Mouse (Mus musculus): ENCODE data around the gene Anks1b. TPM values are rescaled to one million over a fixed set of nuclear protein-coding genes. Genes with fewer than 3 reads are reported as not detected.

Gene Anks1b
- polyA plus RNA-seq, 1 experiment from 2014 or later: 9.7 TPM

DNA sequence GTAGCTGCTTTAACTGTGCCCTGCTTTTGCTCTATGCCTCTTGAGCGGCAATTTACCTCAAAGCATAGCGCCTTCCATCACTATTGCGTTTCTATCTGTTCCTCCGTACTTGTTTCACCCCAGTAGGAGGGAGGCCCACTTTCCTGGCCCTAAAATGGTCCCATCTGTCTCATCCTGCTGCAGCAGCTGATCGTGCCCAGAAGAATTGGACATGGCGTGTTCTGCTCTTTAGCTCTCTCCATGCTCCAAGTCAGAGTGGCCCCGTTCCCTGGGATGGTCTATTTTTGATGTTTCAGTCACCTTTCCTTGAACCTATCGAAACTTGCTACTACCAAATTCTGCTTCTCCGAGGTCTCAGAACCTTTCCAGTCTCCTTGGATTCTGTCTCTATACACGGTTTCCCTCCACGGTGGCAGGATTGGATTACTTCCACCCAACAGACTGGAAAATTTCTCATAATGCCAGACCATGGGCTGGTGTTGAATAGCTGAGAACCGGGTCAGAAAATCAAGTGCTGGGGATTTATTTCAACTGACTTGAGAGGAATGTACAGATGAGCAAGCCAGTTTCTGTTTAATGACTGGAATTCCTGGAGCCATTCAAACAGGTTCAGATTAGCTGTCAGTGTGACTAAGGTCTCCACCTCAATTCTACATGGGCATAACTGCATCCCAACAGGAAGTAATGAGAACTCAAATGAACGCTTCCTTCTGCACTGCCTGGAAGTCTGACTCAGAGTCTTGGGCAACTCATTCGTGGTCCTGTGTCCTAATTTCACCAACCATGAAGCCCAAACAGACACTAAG, 726.6 kb downstream of the Anks1b start:
- Histone ChIP-seq H3K4me3 (ENCODE audit: low read depth, low read length) (no peak overlapping the region), H3K9ac (ENCODE audit: low read length) (no peak overlapping the region), H3K36me3 (ENCODE audit: control insufficient read depth, insufficient read depth, low read length) (no peaks in the 10 kb centered on the region), H3K4me1 (ENCODE audit: control insufficient read depth, insufficient read depth, low read length) (no peaks in the 10 kb centered on the region), H3K27ac (ENCODE audit: low read depth, low read length) (no peak overlapping the region), H3K27me3 (ENCODE audit: control insufficient read depth, insufficient read depth, low read length) (no peaks in the 10 kb centered on the region), H3K4me2 (ENCODE audit: low read depth) (no peak overlapping the region), H3K9me3 (ENCODE audit: control insufficient read depth, low read length) (no peaks in the 10 kb centered on the region)
- 91% methylated on average over 14 of the region's 14 CpGs for WGBS
- no peak for ATAC-seq (ENCODE audit: insufficient read depth, low FRiP score, low TSS enrichment)
- DNase-seq (ENCODE audit: low spot score): no peak

DNA sequence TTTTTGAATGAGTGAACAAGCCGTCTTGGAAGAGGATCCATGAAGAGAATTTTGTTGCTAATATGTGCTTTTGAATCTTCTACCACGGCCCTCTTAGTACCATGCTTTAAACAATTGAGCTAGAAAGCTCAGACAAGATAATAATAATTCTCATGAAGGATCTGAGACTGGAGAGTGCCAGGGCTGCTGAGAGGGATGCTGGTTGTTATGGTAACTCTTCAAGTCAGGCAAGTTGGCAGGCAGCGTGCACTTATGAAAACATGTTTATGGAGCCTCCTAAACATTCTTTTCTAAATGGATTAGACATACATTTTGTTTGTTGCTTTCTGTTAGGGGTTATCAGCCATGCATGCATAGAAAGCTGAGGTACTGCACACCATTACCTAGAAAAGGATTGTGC, 734.3 kb downstream of the Anks1b start:
- ATAC-seq (ENCODE audit: insufficient read depth, low FRiP score, low TSS enrichment) (no peak), DNase-seq (ENCODE audit: low spot score) (no peak)
- 83% methylated on average over 3 of the region's 3 CpGs for WGBS
- Histone ChIP-seq H3K4me2 (ENCODE audit: low read depth) (no peak overlapping the region), H3K4me1 (ENCODE audit: control insufficient read depth, insufficient read depth, low read length) (no peaks in the 10 kb centered on the region), H3K9ac (ENCODE audit: low read length) (no peak overlapping the region), H3K9me3 (ENCODE audit: control insufficient read depth, low read length) (no peaks in the 10 kb centered on the region), H3K36me3 (ENCODE audit: control insufficient read depth, insufficient read depth, low read length) (no peaks in the 10 kb centered on the region), H3K4me3 (ENCODE audit: low read depth, low read length) (no peak overlapping the region), H3K27me3 (ENCODE audit: control insufficient read depth, insufficient read depth, low read length) (no peaks in the 10 kb centered on the region), H3K27ac (ENCODE audit: low read depth, low read length) (no peak overlapping the region)

DNA sequence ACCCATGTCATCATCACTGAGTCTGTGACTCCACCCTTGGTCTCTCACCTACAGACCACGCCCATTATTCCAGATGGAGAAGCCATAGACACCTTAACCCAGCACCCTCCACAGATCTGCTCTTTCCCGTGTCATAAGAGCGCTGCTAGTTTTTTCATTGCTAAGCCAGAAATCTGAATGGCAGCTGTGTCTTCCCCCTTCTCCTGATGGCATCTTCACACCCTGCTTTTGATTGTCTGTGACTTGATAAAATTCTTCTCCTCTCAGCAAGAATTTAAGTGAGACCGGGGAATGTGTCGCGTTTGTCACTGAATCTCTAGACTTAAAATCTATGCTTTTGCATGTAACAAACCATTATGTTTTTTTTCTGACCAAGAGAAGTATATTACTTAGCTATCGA, 736.1 kb downstream of the Anks1b start:
- H3K9me3 ChIP-seq (ENCODE audit: control insufficient read depth, low read length): no peaks in the 10 kb centered on the region
- H3K4me1 ChIP-seq (ENCODE audit: control insufficient read depth, insufficient read depth, low read length): no peaks in the 10 kb centered on the region
- WGBS: 92% methylated on average over 7 of the region's 7 CpGs

DNA sequence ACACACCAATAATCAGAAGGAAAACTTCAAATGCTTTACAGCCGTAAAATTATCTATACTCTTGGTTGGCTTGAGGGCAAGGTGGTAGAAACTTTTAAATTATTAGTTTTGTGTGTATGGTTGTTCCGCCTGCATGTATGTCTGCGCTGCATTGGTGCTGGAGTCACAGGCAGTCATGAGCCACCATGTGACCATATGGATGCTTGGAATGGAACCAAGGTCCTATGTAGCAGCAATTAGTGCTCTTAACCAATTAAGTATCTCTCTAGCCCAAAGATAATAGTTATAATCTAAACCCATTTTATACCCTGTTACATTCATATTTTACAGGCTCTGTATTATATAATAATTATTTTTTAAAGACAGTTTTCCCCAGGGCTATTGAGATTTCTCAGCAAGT, 739.7 kb downstream of the Anks1b start:
- H3K9ac ChIP-seq (ENCODE audit: low read length): no peak overlapping the region
- H3K4me3 ChIP-seq (ENCODE audit: low read depth, low read length): no peak overlapping the region
- H3K4me2 ChIP-seq (ENCODE audit: low read depth): no peak overlapping the region
- 96% methylated on average over 3 of the region's 3 CpGs for WGBS
- H3K4me1 ChIP-seq (ENCODE audit: control insufficient read depth, insufficient read depth, low read length): no peaks in the 10 kb centered on the region
- H3K9me3 ChIP-seq (ENCODE audit: control insufficient read depth, low read length): no peaks in the 10 kb centered on the region
- H3K36me3 ChIP-seq (ENCODE audit: control insufficient read depth, insufficient read depth, low read length): no peaks in the 10 kb centered on the region
- H3K27me3 ChIP-seq (ENCODE audit: control insufficient read depth, insufficient read depth, low read length): no peaks in the 10 kb centered on the region
- DNase-seq (ENCODE audit: low spot score) (no peak), ATAC-seq (ENCODE audit: insufficient read depth, low FRiP score, low TSS enrichment) (no peak)
- no peak overlapping the region for H3K27ac ChIP-seq (ENCODE audit: low read depth, low read length)

More for the DNA sequence above, 736.1 kb downstream of the Anks1b start:
- no peak overlapping the region for H3K4me2 ChIP-seq (ENCODE audit: low read depth)
- no peaks in the 10 kb centered on the region for H3K36me3 ChIP-seq (ENCODE audit: control insufficient read depth, insufficient read depth, low read length)
- no peak overlapping the region for H3K27ac ChIP-seq (ENCODE audit: low read depth, low read length)
- H3K4me3 ChIP-seq (ENCODE audit: low read depth, low read length): no peak overlapping the region
- ATAC-seq (ENCODE audit: insufficient read depth, low FRiP score, low TSS enrichment): no peak
- no peak overlapping the region for H3K9ac ChIP-seq (ENCODE audit: low read length)
- no peaks in the 10 kb centered on the region for H3K27me3 ChIP-seq (ENCODE audit: control insufficient read depth, insufficient read depth, low read length)
- no peak for DNase-seq (ENCODE audit: low spot score)

DNA sequence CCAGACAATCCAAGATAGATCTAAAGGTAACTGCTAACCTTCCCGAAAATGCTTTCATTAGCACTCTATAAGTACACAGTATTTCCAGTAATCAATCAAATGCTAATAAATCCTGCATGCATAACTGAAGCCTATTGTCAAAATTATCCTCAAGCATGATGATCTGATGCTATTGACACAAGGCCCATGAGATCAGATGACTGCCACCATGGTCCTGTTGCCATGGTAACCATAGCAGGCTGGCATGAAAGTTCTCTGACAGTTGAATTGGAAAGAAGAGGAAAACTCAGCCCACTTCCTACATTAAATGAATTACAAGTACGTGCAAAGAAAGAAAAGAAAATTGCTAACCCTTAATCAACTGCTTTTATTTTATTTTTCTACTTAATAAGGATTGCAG, 741.9 kb downstream of the Anks1b start:
- 64% methylated on average over 2 of the region's 2 CpGs for WGBS
- no peak for DNase-seq (ENCODE audit: low spot score)

DNA sequence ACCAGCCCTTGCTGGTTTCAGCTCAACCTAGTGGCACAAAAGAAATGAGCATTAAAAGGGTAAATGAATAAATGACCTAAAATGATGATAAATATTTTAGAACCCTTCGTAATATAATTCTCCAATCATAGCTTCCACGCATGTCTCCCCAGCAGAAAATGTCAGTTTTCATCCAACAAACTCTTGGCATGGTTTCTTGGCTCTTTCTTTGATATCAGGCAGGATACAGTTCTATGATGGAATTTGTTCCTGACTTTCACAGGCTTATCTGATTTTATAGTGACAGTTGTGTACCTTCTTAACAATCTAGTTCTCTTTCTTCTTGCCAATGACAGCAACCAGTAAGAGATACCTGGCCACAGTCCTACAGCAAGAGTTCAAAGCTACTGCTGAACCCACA, 743.3 kb downstream of the Anks1b start:
- no peak for DNase-seq (ENCODE audit: low spot score)
- Histone ChIP-seq H3K4me3 (ENCODE audit: low read depth, low read length) (no peak overlapping the region), H3K9ac (ENCODE audit: low read length) (no peak overlapping the region), H3K27ac (ENCODE audit: low read depth, low read length) (no peak overlapping the region), H3K4me2 (ENCODE audit: low read depth) (no peak overlapping the region), H3K36me3 (ENCODE audit: control insufficient read depth, insufficient read depth, low read length) (no peaks in the 10 kb centered on the region), H3K27me3 (ENCODE audit: control insufficient read depth, insufficient read depth, low read length) (no peaks in the 10 kb centered on the region), H3K4me1 (ENCODE audit: control insufficient read depth, insufficient read depth, low read length) (no peaks in the 10 kb centered on the region), H3K9me3 (ENCODE audit: control insufficient read depth, low read length) (no peaks in the 10 kb centered on the region)
- WGBS: 94% methylated on average over 2 of the region's 2 CpGs
- no peak for ATAC-seq (ENCODE audit: insufficient read depth, low FRiP score, low TSS enrichment)

More for the DNA sequence above, 741.9 kb downstream of the Anks1b start:
- Histone ChIP-seq H3K27ac (ENCODE audit: low read depth, low read length) (no peak overlapping the region), H3K4me3 (ENCODE audit: low read depth, low read length) (no peak overlapping the region), H3K9me3 (ENCODE audit: control insufficient read depth, low read length) (no peaks in the 10 kb centered on the region), H3K27me3 (ENCODE audit: control insufficient read depth, insufficient read depth, low read length) (no peaks in the 10 kb centered on the region), H3K4me1 (ENCODE audit: control insufficient read depth, insufficient read depth, low read length) (no peaks in the 10 kb centered on the region), H3K9ac (ENCODE audit: low read length) (no peak overlapping the region), H3K36me3 (ENCODE audit: control insufficient read depth, insufficient read depth, low read length) (no peaks in the 10 kb centered on the region), H3K4me2 (ENCODE audit: low read depth) (no peak overlapping the region)
- no peak for ATAC-seq (ENCODE audit: insufficient read depth, low FRiP score, low TSS enrichment)

DNA sequence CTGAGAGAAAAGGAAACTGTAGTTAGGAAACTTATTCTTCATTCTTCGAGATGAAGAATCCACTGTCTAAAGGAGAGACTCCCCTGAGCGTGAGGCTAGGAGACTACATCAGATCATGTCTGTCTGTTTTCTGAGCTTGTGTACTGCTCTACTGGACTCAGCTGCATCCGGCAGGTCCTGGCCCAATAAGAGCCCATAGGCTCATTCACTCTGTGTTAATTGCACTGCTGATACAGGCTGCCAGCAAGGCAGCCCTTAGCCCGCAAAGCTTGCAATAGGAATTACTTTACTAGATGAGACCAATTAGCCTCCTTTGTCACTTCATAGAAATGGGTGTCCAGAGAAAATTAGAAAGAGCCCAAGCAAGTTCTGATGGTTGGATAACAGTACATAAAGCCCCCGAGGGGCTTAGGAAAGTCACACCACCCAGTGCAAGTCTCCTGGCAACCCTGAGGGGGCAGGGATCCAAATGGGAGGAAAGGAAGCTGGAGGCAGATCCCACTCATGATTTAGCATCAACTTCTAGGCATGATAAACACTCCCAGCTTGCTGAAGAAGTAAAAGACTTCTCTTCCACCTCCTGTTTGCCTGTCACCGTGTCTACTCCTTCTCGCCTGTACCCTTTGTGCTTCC, 744.5 kb downstream of the Anks1b start:
- Histone ChIP-seq H3K9ac (ENCODE audit: low read length) (no peak overlapping the region), H3K27me3 (ENCODE audit: control insufficient read depth, insufficient read depth, low read length) (no peaks in the 10 kb centered on the region), H3K4me1 (ENCODE audit: control insufficient read depth, insufficient read depth, low read length) (no peaks in the 10 kb centered on the region), H3K9me3 (ENCODE audit: control insufficient read depth, low read length) (no peaks in the 10 kb centered on the region), H3K4me3 (ENCODE audit: low read depth, low read length) (no peak overlapping the region), H3K4me2 (ENCODE audit: low read depth) (no peak overlapping the region), H3K27ac (ENCODE audit: low read depth, low read length) (no peak overlapping the region), H3K36me3 (ENCODE audit: control insufficient read depth, insufficient read depth, low read length) (no peaks in the 10 kb centered on the region)
- 70% methylated on average over 7 of the region's 7 CpGs for WGBS
- ATAC-seq (ENCODE audit: insufficient read depth, low FRiP score, low TSS enrichment): no peak
- DNase-seq (ENCODE audit: low spot score): no peak

DNA sequence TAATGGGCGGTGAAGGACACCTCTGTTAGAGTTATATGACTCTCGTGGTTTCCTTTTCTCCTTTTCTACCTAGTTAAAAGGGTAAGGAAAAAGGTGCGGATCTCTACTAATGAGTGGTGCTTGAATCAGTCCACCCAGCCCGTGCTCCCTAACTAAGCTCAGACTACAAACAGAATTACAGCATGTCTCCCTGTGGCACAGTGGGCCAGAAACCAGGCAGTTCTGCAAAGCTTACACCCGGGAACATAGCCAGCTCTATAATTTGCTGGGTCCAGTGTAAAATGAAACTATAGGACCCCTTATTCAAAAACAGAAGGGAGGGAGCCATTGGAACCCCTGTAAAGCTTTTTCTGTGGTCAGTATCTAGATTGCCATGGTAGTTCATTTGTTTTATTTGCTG, 754.2 kb downstream of the Anks1b start:
- 88% methylated on average over 5 of the region's 5 CpGs for WGBS
- ATAC-seq (ENCODE audit: insufficient read depth, low FRiP score, low TSS enrichment) (no peak), DNase-seq (ENCODE audit: low spot score) (no peak)
- Histone ChIP-seq H3K27me3 (ENCODE audit: control insufficient read depth, insufficient read depth, low read length) (no peaks in the 10 kb centered on the region), H3K36me3 (ENCODE audit: control insufficient read depth, insufficient read depth, low read length) (no peaks in the 10 kb centered on the region), H3K4me3 (ENCODE audit: low read depth, low read length) (no peak overlapping the region), H3K27ac (ENCODE audit: low read depth, low read length) (no peak overlapping the region), H3K4me2 (ENCODE audit: low read depth) (no peak overlapping the region), H3K9ac (ENCODE audit: low read length) (no peak overlapping the region), H3K4me1 (ENCODE audit: control insufficient read depth, insufficient read depth, low read length) (no peaks in the 10 kb centered on the region), H3K9me3 (ENCODE audit: control insufficient read depth, low read length) (no peaks in the 10 kb centered on the region)

DNA sequence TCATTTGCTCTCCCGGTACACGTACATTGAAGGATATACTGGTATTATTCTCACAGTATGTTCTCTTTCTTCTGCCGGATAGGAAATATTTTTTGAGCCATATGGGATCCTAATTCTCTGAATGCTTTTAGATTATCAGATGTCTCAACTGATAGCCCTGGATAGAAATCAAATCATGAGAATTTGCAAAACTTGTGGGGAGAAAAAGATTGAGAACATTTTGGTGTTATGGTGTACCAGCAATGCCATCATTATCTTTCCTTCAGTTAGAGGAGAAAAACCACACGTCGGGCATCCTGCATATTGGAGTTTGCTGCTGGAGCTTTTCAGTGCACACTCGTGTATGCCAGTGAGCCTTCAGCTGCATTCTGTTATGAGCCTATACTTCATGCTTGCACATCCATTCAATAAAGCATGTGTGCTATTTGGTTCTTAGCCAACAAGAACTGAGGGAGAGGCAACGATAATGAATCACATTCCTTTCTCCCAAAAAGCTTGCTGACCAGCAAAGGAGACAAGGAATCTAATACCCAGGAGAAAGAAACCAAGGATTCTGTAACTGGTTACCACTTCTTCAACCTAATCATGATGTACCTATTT, 756.9 kb downstream of the Anks1b start:
- H3K4me1 ChIP-seq (ENCODE audit: control insufficient read depth, insufficient read depth, low read length): no peaks in the 10 kb centered on the region
- no peak overlapping the region for H3K9ac ChIP-seq (ENCODE audit: low read length)
- 89% methylated on average over 7 of the region's 7 CpGs for WGBS
- H3K27ac ChIP-seq (ENCODE audit: low read depth, low read length): no peak overlapping the region
- no peaks in the 10 kb centered on the region for H3K36me3 ChIP-seq (ENCODE audit: control insufficient read depth, insufficient read depth, low read length)
- no peak for DNase-seq (ENCODE audit: low spot score)
- H3K27me3 ChIP-seq (ENCODE audit: control insufficient read depth, insufficient read depth, low read length): no peaks in the 10 kb centered on the region
- ATAC-seq (ENCODE audit: insufficient read depth, low FRiP score, low TSS enrichment): no peak
- H3K4me2 ChIP-seq (ENCODE audit: low read depth): no peak overlapping the region
- no peak overlapping the region for H3K4me3 ChIP-seq (ENCODE audit: low read depth, low read length)
- H3K9me3 ChIP-seq (ENCODE audit: control insufficient read depth, low read length): no peaks in the 10 kb centered on the region

All from neural tube, embryonic 11.5 days (tissue).